Mouse (Mus musculus): ENCODE results near the gene Fam214a.

Fam214a gene

GRCm38 (mm10) chr9:74952756-74953247, at the start of gene Fam214a:
Fam214a (plus strand) TSS chr9:74952884.
- peak; percentile 75 for DNase-seq (ENCODE audit: low read depth, low spot score)

- peak; percentile 36 for DNase-seq (ENCODE audit: low read depth, low spot score)
These were observed 47.7 kb upstream of the Fam214a start for GRCm38 (mm10) chr9:74904866-74905508.

GRCm38 (mm10) chr9:74906951-74907350, 45.7 kb upstream of the Fam214a start:
- DNase-seq (ENCODE audit: low read depth, low spot score), result no peak

- DNase-seq (ENCODE audit: low read depth, low spot score), result peak; percentile 5
These were observed 43.4 kb upstream of the Fam214a start for GRCm38 (mm10) chr9:74909245-74909644.

- DNase-seq (ENCODE audit: low read depth, low spot score), result no peak
These were observed 42.4 kb upstream of the Fam214a start for GRCm38 (mm10) chr9:74910226-74910759.

- no peak for DNase-seq (ENCODE audit: low read depth, low spot score)
These were observed 41.3 kb upstream of the Fam214a start for GRCm38 (mm10) chr9:74911430-74911829.

- DNase-seq (ENCODE audit: low read depth, low spot score), result no peak
These were observed 40.8 kb upstream of the Fam214a start for GRCm38 (mm10) chr9:74911919-74912318.

GRCm38 (mm10) chr9:74912619-74913376, 39.9 kb upstream of the Fam214a start:
- DNase-seq (ENCODE audit: low read depth, low spot score), result no peak

GRCm38 (mm10) chr9:74915611-74916010, 37.1 kb upstream of the Fam214a start:
- DNase-seq (ENCODE audit: low read depth, low spot score), result no peak

GRCm38 (mm10) chr9:74920450-74920849, 32.2 kb upstream of the Fam214a start:
- no peak for DNase-seq (ENCODE audit: low read depth, low spot score)

GRCm38 (mm10) chr9:74921422-74921821, 31.3 kb upstream of the Fam214a start:
- DNase-seq (ENCODE audit: low read depth, low spot score), result no peak

GRCm38 (mm10) chr9:74922884-74923283, 29.8 kb upstream of the Fam214a start:
- no peak for DNase-seq (ENCODE audit: low read depth, low spot score)

- DNase-seq (ENCODE audit: low read depth, low spot score), result no peak
These were observed 29.2 kb upstream of the Fam214a start for GRCm38 (mm10) chr9:74923291-74923977.

- no peak for DNase-seq (ENCODE audit: low read depth, low spot score)
These were observed 27.4 kb upstream of the Fam214a start for GRCm38 (mm10) chr9:74925220-74925769.

GRCm38 (mm10) chr9:74929981-74930423, 22.7 kb upstream of the Fam214a start:
- DNase-seq (ENCODE audit: low read depth, low spot score), result no peak

GRCm38 (mm10) chr9:74930653-74931052, 22.0 kb upstream of the Fam214a start:
- DNase-seq (ENCODE audit: low read depth, low spot score), result no peak

- DNase-seq (ENCODE audit: low read depth, low spot score), result no peak
These were observed 17.4 kb upstream of the Fam214a start for GRCm38 (mm10) chr9:74935289-74935688.

GRCm38 (mm10) chr9:74937761-74938160, 14.9 kb upstream of the Fam214a start:
- no peak for DNase-seq (ENCODE audit: low read depth, low spot score)

- DNase-seq (ENCODE audit: low read depth, low spot score), result no peak
These were observed 13.8 kb upstream of the Fam214a start for GRCm38 (mm10) chr9:74938670-74939534.

- no peak for DNase-seq (ENCODE audit: low read depth, low spot score)
These were observed 5.8 kb upstream of the Fam214a start for GRCm38 (mm10) chr9:74946713-74947402.
